Comparison of ENCODE assay signal across 20 mouse cellular contexts in genomic region chr17:86711949-86712348, GRCm38 (mm10). TPM values are rescaled to one million over a fixed set of nuclear protein-coding genes. Genes with fewer than 3 reads are reported as not detected.
DNase-seq lines count a peak whose midpoint lies in the region; ATAC-seq and TF ChIP-seq lines count a peak whose summit lies in the region.
"Had no signal": no experiment of that assay in that cellular context is flagged by ENCODE, and none has a peak within 500 bp of the region (broad histone marks: within the 10 kb centered on the region; RNA-seq: fewer than 3 reads in every experiment).

No protein-coding gene starts in this region.

- H3K27me3 ChIP-seq in kidney, adult 2 months (replicated peaks; ENCODE audit: control insufficient read depth, insufficient read depth, low read length) = no peaks in the 10 kb centered on the region
- no peaks in the 10 kb centered on the region for H3K27me3 ChIP-seq in kidney, embryonic 14.5 days (ENCODE audit: control insufficient read depth, insufficient read depth, low read length)
- no peaks in the 10 kb centered on the region for H3K27me3 ChIP-seq in lung, postnatal 0 days (replicated peaks; ENCODE audit: insufficient read depth, low read length)
- no peaks in the 10 kb centered on the region for H3K27me3 ChIP-seq in heart, embryonic 16.5 days (ENCODE audit: control insufficient read depth, insufficient read depth, low read length)
- H3K27me3 ChIP-seq: liver, embryonic 12.5 days; midbrain, embryonic 12.5 days had no signal

- no peak overlapping the region for H3K9ac ChIP-seq in kidney, embryonic 14.5 days (ENCODE audit: low read depth, low read length)
- H3K9ac ChIP-seq in lung, postnatal 0 days (replicated peaks; ENCODE audit: low read depth) = no peak overlapping the region
- no peak overlapping the region for H3K9ac ChIP-seq in heart, embryonic 16.5 days (ENCODE audit: low read length)
- H3K9ac ChIP-seq: forebrain, postnatal 0 days; hindbrain, embryonic 14.5 days; liver, embryonic 12.5 days; midbrain, embryonic 12.5 days had no signal

- no peaks in the 10 kb centered on the region for H3K36me3 ChIP-seq in kidney, adult 2 months (ENCODE audit: control insufficient read depth, insufficient read depth, low read length)
- H3K36me3 ChIP-seq in kidney, embryonic 14.5 days (ENCODE audit: control insufficient read depth, insufficient read depth, low read length) = no peaks in the 10 kb centered on the region
- no peaks in the 10 kb centered on the region for H3K36me3 ChIP-seq in lung, postnatal 0 days (ENCODE audit: insufficient read depth, low read length)
- H3K36me3 ChIP-seq in heart, embryonic 16.5 days (ENCODE audit: control insufficient read depth, insufficient read depth) = no peaks in the 10 kb centered on the region
- H3K36me3 ChIP-seq: liver, embryonic 12.5 days; midbrain, embryonic 12.5 days had no signal

- DNase-seq in kidney, adult 2 months = peak; percentile 13
- peak; percentile 38 for DNase-seq in lung, postnatal 0 days (ENCODE audit: low spot score)
- no peak for DNase-seq in lung, adult 2 months
- peak; percentile 30 for DNase-seq in lung, postnatal 36 days
- no peak for DNase-seq in urinary bladder, postnatal 14 days (ENCODE audit: low spot score)
- DNase-seq: cerebellum, postnatal 14 days; forebrain, postnatal 0 days; gastrocnemius, postnatal 36 days; layer of hippocampus, adult 9-11 months; right cerebral cortex, postnatal 14 days had no signal

- WGBS in kidney, adult 2 months = 57% methylated on average over 5 of the region's 5 CpGs
- 40% methylated on average over 5 of the region's 5 CpGs for WGBS in kidney, embryonic 14.5 days
- WGBS in lung, postnatal 0 days = 21% methylated on average over 5 of the region's 5 CpGs
- 33% methylated on average over 5 of the region's 5 CpGs for WGBS in lung, adult 2 months
- 19% methylated on average over 5 of the region's 5 CpGs for WGBS in heart, embryonic 16.5 days

- H3K9me3 ChIP-seq in kidney, embryonic 14.5 days (ENCODE audit: control insufficient read depth, low read length) = no peaks in the 10 kb centered on the region
- no peaks in the 10 kb centered on the region for H3K9me3 ChIP-seq in lung, postnatal 0 days (ENCODE audit: low read length)
- H3K9me3 ChIP-seq in heart, embryonic 16.5 days (replicated peaks; ENCODE audit: control insufficient read depth, low read length) = no peaks in the 10 kb centered on the region
- H3K9me3 ChIP-seq: liver, embryonic 12.5 days; midbrain, embryonic 12.5 days had no signal

- H3K4me1 ChIP-seq in kidney, adult 2 months (ENCODE audit: control insufficient read depth, insufficient read depth, low read length) = peaks cover 4% of the 10 kb centered on the region; the same call in 1 of the 2 replicates
- no peaks in the 10 kb centered on the region; the same call in 1 of the 2 replicates for H3K4me1 ChIP-seq in kidney, embryonic 14.5 days (ENCODE audit: control insufficient read depth, insufficient read depth, low read length)
- H3K4me1 ChIP-seq in lung, postnatal 0 days (ENCODE audit: insufficient read depth, low read depth, low read length) = no peaks in the 10 kb centered on the region; the same call in 1 of the 2 replicates
- H3K4me1 ChIP-seq in lung, adult 2 months (ENCODE audit: control insufficient read depth, insufficient read depth, low read length) = peaks cover 17% of the 10 kb centered on the region
- H3K4me1 ChIP-seq in heart, embryonic 16.5 days (ENCODE audit: control insufficient read depth, insufficient read depth, low read length) = peaks cover 16% of the 10 kb centered on the region
- H3K4me1 ChIP-seq: liver, embryonic 12.5 days; midbrain, embryonic 12.5 days had no signal

- H3K4me2 ChIP-seq in kidney, embryonic 14.5 days (replicated peaks; ENCODE audit: low read depth, low read length) = no peak overlapping the region
- H3K4me2 ChIP-seq in lung, postnatal 0 days (replicated peaks; ENCODE audit: low read depth, low read length) = no peak overlapping the region
- no peak overlapping the region for H3K4me2 ChIP-seq in heart, embryonic 16.5 days (ENCODE audit: low read depth, low read length)
- H3K4me2 ChIP-seq: hindbrain, embryonic 14.5 days; liver, embryonic 12.5 days; midbrain, embryonic 12.5 days had no signal

- no peak overlapping the region for H3K27ac ChIP-seq in kidney, adult 2 months (ENCODE audit: insufficient read depth, low read depth, low read length)
- H3K27ac ChIP-seq in kidney, embryonic 14.5 days (ENCODE audit: low read depth, low read length) = no peak overlapping the region
- H3K27ac ChIP-seq in lung, postnatal 0 days (ENCODE audit: low read length) = no peak overlapping the region
- no peak overlapping the region for H3K27ac ChIP-seq in heart, embryonic 16.5 days (ENCODE audit: low read length)
- H3K27ac ChIP-seq: hindbrain, embryonic 14.5 days; liver, embryonic 12.5 days; macrophage; midbrain, embryonic 12.5 days had no signal

- no peak for TF ChIP-seq EP300 in lung, postnatal 0 days (IDR thresholded peaks at IDR 0.05)

- ATAC-seq in kidney, embryonic 14.5 days (ENCODE audit: low FRiP score, low TSS enrichment) = no peak
- ATAC-seq in lung, postnatal 0 days = peak; percentile 50
- ATAC-seq in heart, embryonic 16.5 days (replicated peaks; ENCODE audit: extremely low read depth, insufficient read depth, low FRiP score) = peak; percentile 61
- no peak for ATAC-seq in monocyte, adult 5-6 weeks (replicated peaks; ENCODE audit: insufficient number of reproducible peaks, low FRiP score, low TSS enrichment, poor library complexity, severe bottlenecking)
- ATAC-seq: forebrain, postnatal 0 days; intestine, postnatal 0 days; liver, embryonic 12.5 days had no signal

- no peak for TF ChIP-seq CTCF in kidney, adult 2 months (conservative IDR thresholded peaks at IDR 0.05; ENCODE audit: insufficient read depth, insufficient read length, low read depth, low read length)
- no peak for TF ChIP-seq CTCF in lung, postnatal 0 days (IDR thresholded peaks at IDR 0.05)
- no peak for TF ChIP-seq CTCF in lung, adult 2 months (IDR thresholded peaks at IDR 0.05; ENCODE audit: insufficient read depth, low read length)

- no peak for TF ChIP-seq POLR2A in kidney, adult 2 months (IDR thresholded peaks at IDR 0.05; ENCODE audit: low read depth, low read length)
- TF ChIP-seq POLR2A in lung, adult 2 months (IDR thresholded peaks at IDR 0.05; ENCODE audit: borderline replicate concordance, extremely low read depth, low read depth, low read length) = no peak

- H3K4me3 ChIP-seq in kidney, adult 2 months (ENCODE audit: insufficient read depth, low read depth, low read length) = no peak overlapping the region
- H3K4me3 ChIP-seq in kidney, embryonic 14.5 days (ENCODE audit: low read length) = no peak overlapping the region
- no peak overlapping the region for H3K4me3 ChIP-seq in lung, postnatal 0 days (ENCODE audit: low read depth, low read length)
- H3K4me3 ChIP-seq in lung, adult 2 months (replicated peaks; ENCODE audit: extremely low read depth, low read depth, low read length) = no peak overlapping the region
- H3K4me3 ChIP-seq in heart, embryonic 16.5 days (ENCODE audit: low read length) = no peak overlapping the region
- H3K4me3 ChIP-seq: erythroblast, embryonic 14.5 days; liver, embryonic 12.5 days; midbrain, embryonic 12.5 days; myocyte had no signal

RNA-seq across cellular contexts. Expression of gene Epas1, which starts 41.6 kb away (rescaled TPM):
- 75.9 and 108 TPM in 2 replicates for polyA plus RNA-seq in kidney, adult 2 months (2012; rRNA removed)
- 8.6 and 12.8 TPM in 2 replicates for polyA plus RNA-seq in kidney, embryonic 14.5 days (2014; fragmentation: Nextera tagmentation; extraction: Ambion mirVana)
- polyA plus RNA-seq in lung, postnatal 0 days (2015; fragmentation: Nextera tagmentation; extraction: Ambion mirVana) = 89.8 and 98.3 TPM in 2 replicates
- polyA plus RNA-seq in lung, adult 2 months (2012; rRNA removed) = 777 and 943 TPM in 2 replicates
- 7.9 and 8.2 TPM in 2 replicates for polyA plus RNA-seq in heart, embryonic 16.5 days (2015; fragmentation: Nextera tagmentation; extraction: Ambion mirVana)
- total RNA-seq in monocyte, adult 5-6 weeks (2017) = 2.8 to 3.6 TPM in 2 of 3 replicates, not detected in the other

Comparison
In these comparisons a context has a peak if more than half of its experiments do, and no peak if none do; other contexts are left out.
1. DNase-seq: peak in kidney, adult 2 months (single experiment), lung, postnatal 0 days (single experiment) and lung, postnatal 36 days (single experiment); none in lung, adult 2 months (single experiment) and urinary bladder, postnatal 14 days (single experiment).
2. ATAC-seq: peak in lung, postnatal 0 days (single experiment) and heart, embryonic 16.5 days (single experiment); none in kidney, embryonic 14.5 days (single experiment) and monocyte, adult 5-6 weeks (single experiment).